Mouse (Mus musculus): ENCODE results near the gene Ahrr. TPM values are rescaled to one million over a fixed set of nuclear protein-coding genes. Genes with fewer than 3 reads are reported as not detected.
A peak's percentile ranks its signal among the peaks of the same experiment; 100 is the strongest.

The Ahrr gene
- polyA plus RNA-seq, 1 experiment from 2014 or later = 1.1 TPM

GRCm38 (mm10) chr13:74183011-74183695 is 109.0 kb downstream of the Ahrr start:
- Histone ChIP-seq H3K4me3 (ENCODE audit: control insufficient read depth in 1 of 2, insufficient read depth in 1 of 2, low read depth in 1 of 2, low read length in 2 of 2) (no peak overlapping the region), H3K36me3 (ENCODE audit: control insufficient read depth, insufficient read depth, low read length) (peaks cover 71% of the 10 kb centered on the region)
- no peak for ATAC-seq (ENCODE audit: insufficient number of reproducible peaks, insufficient read depth, low FRiP score, low read depth)

DNA sequence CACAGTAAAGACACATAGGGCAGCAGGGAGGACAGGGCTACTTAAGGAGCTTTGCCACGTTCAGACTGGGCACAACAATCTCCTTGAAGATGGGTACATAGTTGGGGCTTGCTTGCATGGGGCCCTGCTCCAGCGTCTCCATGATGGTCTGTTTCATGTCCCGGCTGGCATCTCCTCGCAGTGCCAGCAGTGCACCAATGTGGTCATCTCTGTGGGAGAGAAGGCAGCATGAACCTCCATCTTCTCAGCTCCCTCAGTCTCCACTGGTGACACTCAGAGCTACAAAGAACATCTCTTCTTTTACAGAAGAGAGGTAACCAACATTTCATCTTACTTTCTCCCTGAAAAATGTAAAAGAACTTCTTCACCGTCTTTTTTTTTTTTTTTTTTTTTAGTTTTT is 120.1 kb downstream of the Ahrr start:
- Histone ChIP-seq H3K4me1 (ENCODE audit: control insufficient read depth in 2 of 2, insufficient read depth in 2 of 2, low read length in 2 of 2) (peaks cover 0 to 5% of the 10 kb centered on the region in 2 experiments; a peak in 1 of 4 replicates), H3K36me3 (ENCODE audit: control insufficient read depth, insufficient read depth, low read length) (peaks cover 60% of the 10 kb centered on the region)
- 86% methylated on average over 5 of the region's 5 CpGs for WGBS

More at GRCm38 (mm10) chr13:74183011-74183695, 109.0 kb downstream of the Ahrr start:
- H3K9ac ChIP-seq (ENCODE audit: low read length) = no peak overlapping the region
- H3K4me1 ChIP-seq (ENCODE audit: control insufficient read depth in 2 of 2, insufficient read depth in 2 of 2, low read length in 2 of 2) = no peaks in the 10 kb centered on the region
- no peaks in the 10 kb centered on the region for H3K9me3 ChIP-seq (ENCODE audit: control insufficient read depth, low read length)
- no peak overlapping the region for H3K4me2 ChIP-seq (ENCODE audit: low read length)
- no peak overlapping the region for H3K27ac ChIP-seq (replicated peaks in 1 of 2; ENCODE audit: control insufficient read depth in 1 of 2, insufficient read depth in 1 of 2, low read depth in 2 of 2, low read length in 2 of 2)
- 92% methylated on average over 5 of the region's 5 CpGs for WGBS
- no peaks in the 10 kb centered on the region for H3K27me3 ChIP-seq (ENCODE audit: control insufficient read depth, insufficient read depth, low read length)

GRCm38 (mm10) chr13:74169446-74170164 is 122.5 kb downstream of the Ahrr start:
- Histone ChIP-seq H3K9ac (ENCODE audit: low read length) (no peak overlapping the region), H3K9me3 (ENCODE audit: control insufficient read depth, low read length) (no peaks in the 10 kb centered on the region), H3K27me3 (ENCODE audit: control insufficient read depth, insufficient read depth, low read length) (no peaks in the 10 kb centered on the region), H3K4me2 (ENCODE audit: low read length) (no peak overlapping the region), H3K36me3 (ENCODE audit: control insufficient read depth, insufficient read depth, low read length) (peaks cover 49% of the 10 kb centered on the region), H3K4me1 (ENCODE audit: control insufficient read depth in 2 of 2, insufficient read depth in 2 of 2, low read length in 2 of 2) (peaks cover 0 to 10% of the 10 kb centered on the region in 2 experiments; a peak in 2 of 4 replicates), H3K4me3 (ENCODE audit: control insufficient read depth in 1 of 2, insufficient read depth in 1 of 2, low read depth in 1 of 2, low read length in 2 of 2) (no peak overlapping the region), H3K27ac (replicated peaks in 1 of 2; ENCODE audit: control insufficient read depth in 1 of 2, insufficient read depth in 1 of 2, low read depth in 2 of 2, low read length in 2 of 2) (no peak overlapping the region)
- no peak for ATAC-seq (ENCODE audit: insufficient number of reproducible peaks, insufficient read depth, low FRiP score, low read depth)
- 85% methylated on average over 10 of the region's 10 CpGs for WGBS

More for the DNA sequence above, 120.1 kb downstream of the Ahrr start:
- Histone ChIP-seq H3K27ac (replicated peaks in 1 of 2; ENCODE audit: control insufficient read depth in 1 of 2, insufficient read depth in 1 of 2, low read depth in 2 of 2, low read length in 2 of 2) (no peak overlapping the region), H3K4me2 (ENCODE audit: low read length) (no peak overlapping the region), H3K9me3 (ENCODE audit: control insufficient read depth, low read length) (no peaks in the 10 kb centered on the region), H3K4me3 (ENCODE audit: control insufficient read depth in 1 of 2, insufficient read depth in 1 of 2, low read depth in 1 of 2, low read length in 2 of 2) (no peak overlapping the region), H3K9ac (ENCODE audit: low read length) (no peak overlapping the region), H3K27me3 (ENCODE audit: control insufficient read depth, insufficient read depth, low read length) (no peaks in the 10 kb centered on the region)
- ATAC-seq (ENCODE audit: insufficient number of reproducible peaks, insufficient read depth, low FRiP score, low read depth) = no peak

DNA sequence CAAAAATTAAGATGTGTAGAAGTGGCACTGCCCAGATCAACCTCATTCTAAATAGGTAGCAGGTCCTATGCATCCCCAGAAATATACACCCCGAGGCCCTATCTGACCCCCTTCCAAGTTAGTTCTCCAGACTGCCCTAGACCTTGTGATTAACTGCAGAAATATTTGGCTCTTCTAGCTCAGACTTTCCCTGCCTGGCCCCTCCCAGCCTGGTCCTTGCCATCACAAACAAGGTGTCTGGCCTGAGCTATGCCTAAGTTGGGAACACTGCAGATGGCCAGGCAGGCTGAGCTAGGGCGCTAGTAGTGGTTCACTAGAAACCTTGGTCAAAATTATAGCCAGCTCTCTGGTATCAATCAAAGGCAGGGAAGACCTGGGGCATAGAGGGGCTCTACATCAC is 124.6 kb downstream of the Ahrr start:
- peaks cover 30% of the 10 kb centered on the region for H3K36me3 ChIP-seq (ENCODE audit: control insufficient read depth, insufficient read depth, low read length)
- H3K4me2 ChIP-seq (ENCODE audit: low read length) = peak overlapping the region; percentile 81; the same call in 1 of the 2 replicates
- H3K9ac ChIP-seq (ENCODE audit: low read length) = no peak overlapping the region
- WGBS = 79% methylated on average over 2 of the region's 2 CpGs
- H3K27ac ChIP-seq (replicated peaks in 1 of 2; ENCODE audit: control insufficient read depth in 1 of 2, insufficient read depth in 1 of 2, low read depth in 2 of 2, low read length in 2 of 2) = no peak overlapping the region
- H3K27me3 ChIP-seq (ENCODE audit: control insufficient read depth, insufficient read depth, low read length) = no peaks in the 10 kb centered on the region
- H3K4me3 ChIP-seq (ENCODE audit: control insufficient read depth in 1 of 2, insufficient read depth in 1 of 2, low read depth in 1 of 2, low read length in 2 of 2) = no peak overlapping the region
- H3K9me3 ChIP-seq (ENCODE audit: control insufficient read depth, low read length) = no peaks in the 10 kb centered on the region
- peaks cover 0 to 10% of the 10 kb centered on the region in 2 experiments; a peak in 2 of 4 replicates for H3K4me1 ChIP-seq (ENCODE audit: control insufficient read depth in 2 of 2, insufficient read depth in 2 of 2, low read length in 2 of 2)
- ATAC-seq (ENCODE audit: insufficient number of reproducible peaks, insufficient read depth, low FRiP score, low read depth) = no peak

- H3K4me1 ChIP-seq (ENCODE audit: control insufficient read depth in 2 of 2, insufficient read depth in 2 of 2, low read length in 2 of 2) = peaks cover 0 to 10% of the 10 kb centered on the region in 2 experiments; a peak in 2 of 4 replicates
- H3K9me3 ChIP-seq (ENCODE audit: control insufficient read depth, low read length) = no peaks in the 10 kb centered on the region
- peak overlapping the region; percentile 72 for H3K9ac ChIP-seq (ENCODE audit: low read length)
- 0 out of 2 replicates have a peak, but pooled peaks have one; percentile 24 for ATAC-seq (ENCODE audit: insufficient number of reproducible peaks, insufficient read depth, low FRiP score, low read depth)
- H3K4me2 ChIP-seq (ENCODE audit: low read length) = peak overlapping the region; percentile 81
- WGBS = 4% methylated on average over 9 of the region's 9 CpGs
- no peaks in the 10 kb centered on the region for H3K27me3 ChIP-seq (ENCODE audit: control insufficient read depth, insufficient read depth, low read length)
- H3K4me3 ChIP-seq (ENCODE audit: control insufficient read depth in 1 of 2, insufficient read depth in 1 of 2, low read depth in 1 of 2, low read length in 2 of 2) = peak overlapping the region; percentile 47 to 50
- no peak overlapping the region for H3K27ac ChIP-seq (replicated peaks in 1 of 2; ENCODE audit: control insufficient read depth in 1 of 2, insufficient read depth in 1 of 2, low read depth in 2 of 2, low read length in 2 of 2)
- H3K36me3 ChIP-seq (ENCODE audit: control insufficient read depth, insufficient read depth, low read length) = peaks cover 25% of the 10 kb centered on the region
These were observed 125.1 kb downstream of the Ahrr start for GRCm38 (mm10) chr13:74167057-74167413.

DNA sequence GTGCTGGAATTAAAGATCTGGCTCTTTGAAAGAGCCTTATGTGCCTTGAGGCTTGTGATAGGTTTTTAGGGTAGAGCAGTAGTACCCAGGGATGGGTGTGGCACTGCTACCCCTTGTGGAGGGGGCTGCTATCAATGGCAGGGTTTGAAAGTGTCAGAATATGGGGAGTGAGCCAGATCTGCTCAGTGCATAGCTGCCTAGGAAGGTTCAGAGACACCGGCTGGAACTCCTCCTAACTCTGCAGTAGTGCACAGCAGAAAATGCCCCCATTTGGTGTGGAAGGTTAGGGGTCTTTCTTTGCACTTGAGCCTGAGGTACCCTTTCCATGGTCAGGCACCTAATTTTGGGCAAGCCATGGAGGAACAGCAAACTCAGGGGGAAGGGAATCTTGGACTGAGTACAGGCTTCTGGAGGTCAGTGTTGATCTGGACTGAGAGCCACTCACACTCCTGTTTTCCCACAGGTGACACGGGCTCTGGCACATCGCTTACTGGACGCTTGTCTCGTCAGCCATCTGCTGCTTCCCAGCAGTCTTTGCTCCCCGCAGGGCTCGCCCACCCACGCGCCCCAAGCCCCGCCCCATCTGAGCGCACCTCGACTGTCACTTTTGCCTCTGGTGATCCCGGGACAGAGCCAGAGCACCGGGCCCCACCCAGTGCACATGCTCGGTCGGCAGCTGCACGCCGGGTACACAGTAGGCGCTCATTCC is 125.6 kb downstream of the Ahrr start:
- H3K36me3 ChIP-seq (ENCODE audit: control insufficient read depth, insufficient read depth, low read length) = peaks cover 20% of the 10 kb centered on the region
- WGBS = 5% methylated on average over 17 of the region's 19 CpGs
- peaks cover 0 to 10% of the 10 kb centered on the region in 2 experiments; a peak in 2 of 4 replicates for H3K4me1 ChIP-seq (ENCODE audit: control insufficient read depth in 2 of 2, insufficient read depth in 2 of 2, low read length in 2 of 2)
- no peaks in the 10 kb centered on the region for H3K9me3 ChIP-seq (ENCODE audit: control insufficient read depth, low read length)
- H3K27me3 ChIP-seq (ENCODE audit: control insufficient read depth, insufficient read depth, low read length) = no peaks in the 10 kb centered on the region
- H3K9ac ChIP-seq (ENCODE audit: low read length) = peak overlapping the region; percentile 72
- ATAC-seq (ENCODE audit: insufficient number of reproducible peaks, insufficient read depth, low FRiP score, low read depth) = 0 out of 2 replicates have a peak, but pooled peaks have one; percentile 37
- peak overlapping the region; percentile 47 to 50 for H3K4me3 ChIP-seq (ENCODE audit: control insufficient read depth in 1 of 2, insufficient read depth in 1 of 2, low read depth in 1 of 2, low read length in 2 of 2)
- peak overlapping the region; percentile 81 for H3K4me2 ChIP-seq (ENCODE audit: low read length)
- H3K27ac ChIP-seq (replicated peaks in 1 of 2; ENCODE audit: control insufficient read depth in 1 of 2, insufficient read depth in 1 of 2, low read depth in 2 of 2, low read length in 2 of 2) = no peak overlapping the region
